Mouse (Mus musculus) hindbrain, embryonic 15.5 days (tissue): ENCODE data around the gene Cers4. TPM values are rescaled to one million over a fixed set of nuclear protein-coding genes. Genes with fewer than 3 reads are reported as not detected.
A peak's percentile ranks its signal among the peaks of the same experiment; 100 is the strongest.

Experiments
- ATAC-seq: fragments of 200-750 bp; cut with Nextera tagmentation; 2 replicates; pipeline ENCODE4 v1.8.0; 2017; ENCODE audit warnings: low read depth, moderate number of reproducible peaks, moderate TSS enrichment; ENCODE audit not compliant: low FRiP score
- H3K27ac ChIP-seq: fragments of 300-500 bp; sonication (generic); replicated peaks from 2 replicates; pipeline ENCODE4 v1.5.1; 2015; ENCODE audit warnings: mild to moderate bottlenecking, inconsistent platforms
- H3K27me3 ChIP-seq: fragments of 300-500 bp; sonication (generic); 2 replicates; pipeline ENCODE4 v1.6.1; 2015; ENCODE audit warnings: control low read depth, inconsistent platforms
- H3K36me3 ChIP-seq: fragments of 300-500 bp; sonication (generic); 2 replicates; pipeline ENCODE4 v1.6.1; 2015; ENCODE audit warnings: control low read depth, inconsistent platforms
- H3K4me1 ChIP-seq: fragments of 300-500 bp; sonication (generic); replicated peaks from 2 replicates; pipeline ENCODE4 v1.6.1; 2015; ENCODE audit warnings: control low read depth, inconsistent platforms
- H3K4me2 ChIP-seq: fragments of 300-500 bp; sonication (generic); 2 replicates; pipeline ENCODE4 v1.6.1; 2015; ENCODE audit warnings: moderate library complexity, mild to moderate bottlenecking, inconsistent platforms
- H3K4me3 ChIP-seq: fragments of 300-500 bp; sonication (generic); 2 replicates; pipeline ENCODE4 v1.5.1; 2015; ENCODE audit warnings: mild to moderate bottlenecking, inconsistent platforms
- H3K9ac ChIP-seq: fragments of 300-500 bp; sonication (generic); 2 replicates; pipeline ENCODE4 v1.6.1; 2015; ENCODE audit warnings: inconsistent platforms
- H3K9me3 ChIP-seq: fragments of 300-500 bp; sonication (generic); 2 replicates; pipeline ENCODE4 v1.6.1; 2016; ENCODE audit warnings: control low read depth, inconsistent platforms
- WGBS: fragments of 180-500 bp; shearing (Covaris S2); methylation state at CpG from one replicate; pipeline ENCODE4 v1.1.7; 2015; 5-methylcytosine and 5-hydroxymethylcytosine counted together
- polyA plus RNA-seq: library from polyadenylated mRNA; unstranded; fragments of >200 nt; fragmentation: Nextera tagmentation; extraction: Ambion mirVana; gene quantifications from 2 replicates; pipeline ENCODE4 v1.2.1, GENCODE M21; 2015

Cers4 gene
- 46.7 and 55.6 TPM in 2 replicates for polyA plus RNA-seq

- Histone ChIP-seq H3K4me3 (peak within 1 kb of the TSS; percentile 60), H3K9ac (peak within 1 kb of the TSS; percentile 67), H3K27me3 (no peaks in the 10 kb centered on the region), H3K27ac (peak within 1 kb of the TSS; percentile 85), H3K4me2 (peak within 1 kb of the TSS; percentile 83), H3K4me1 (peaks cover 36% of the 10 kb centered on the region), H3K9me3 (no peaks in the 10 kb centered on the region), H3K36me3 (no peaks in the 10 kb centered on the region)
- ATAC-seq, result peak; percentile 92
- under 1% methylated on average over 38 of the region's 39 CpGs for WGBS
Observed at GRCm38 (mm10) chr8:4492851-4493685, at the start of gene Cers4. Gene Cers4, plus strand, starts transcription at chr8:4493026.

DNA sequence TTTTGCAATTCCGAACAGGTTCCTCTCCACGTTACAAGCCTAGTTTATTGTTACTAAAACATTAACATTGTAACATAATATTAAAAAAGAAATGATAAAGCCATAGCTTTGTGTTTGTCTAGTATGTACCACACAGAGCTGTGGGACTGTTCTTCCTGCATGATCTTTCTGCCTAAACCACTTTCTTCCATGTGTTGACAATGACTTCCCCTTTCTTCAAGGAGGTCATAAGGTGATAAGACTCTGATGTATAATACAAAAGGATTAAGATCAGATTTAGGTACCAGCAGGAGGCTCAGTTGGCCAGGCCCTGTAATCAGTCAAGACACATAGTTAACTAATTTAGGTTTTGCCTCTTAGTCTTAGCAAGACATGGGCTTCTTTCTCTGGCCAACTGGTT, 34.7 kb upstream of the Cers4 start:
- Histone ChIP-seq H3K9ac (no peak overlapping the region), H3K36me3 (no peaks in the 10 kb centered on the region)
- WGBS, result 91% methylated on average over 2 of the region's 2 CpGs

GRCm38 (mm10) chr8:4463061-4463460, 29.8 kb upstream of the Cers4 start:
- H3K4me3 ChIP-seq, result no peak overlapping the region
- H3K36me3 ChIP-seq, result no peaks in the 10 kb centered on the region
- H3K27ac ChIP-seq, result no peak overlapping the region
- H3K27me3 ChIP-seq, result no peaks in the 10 kb centered on the region
- H3K4me1 ChIP-seq, result no peaks in the 10 kb centered on the region
- H3K9me3 ChIP-seq, result no peaks in the 10 kb centered on the region
- H3K9ac ChIP-seq, result no peak overlapping the region
- no peak overlapping the region for H3K4me2 ChIP-seq
- 95% methylated on average over 2 of the region's 2 CpGs for WGBS
- ATAC-seq, result no peak

More for the DNA sequence above, 34.7 kb upstream of the Cers4 start:
- H3K4me3 ChIP-seq, result no peak overlapping the region
- H3K27me3 ChIP-seq, result no peaks in the 10 kb centered on the region
- H3K9me3 ChIP-seq, result no peaks in the 10 kb centered on the region
- no peak overlapping the region for H3K27ac ChIP-seq
- H3K4me2 ChIP-seq, result no peak overlapping the region
- no peaks in the 10 kb centered on the region for H3K4me1 ChIP-seq
- no peak for ATAC-seq

DNA sequence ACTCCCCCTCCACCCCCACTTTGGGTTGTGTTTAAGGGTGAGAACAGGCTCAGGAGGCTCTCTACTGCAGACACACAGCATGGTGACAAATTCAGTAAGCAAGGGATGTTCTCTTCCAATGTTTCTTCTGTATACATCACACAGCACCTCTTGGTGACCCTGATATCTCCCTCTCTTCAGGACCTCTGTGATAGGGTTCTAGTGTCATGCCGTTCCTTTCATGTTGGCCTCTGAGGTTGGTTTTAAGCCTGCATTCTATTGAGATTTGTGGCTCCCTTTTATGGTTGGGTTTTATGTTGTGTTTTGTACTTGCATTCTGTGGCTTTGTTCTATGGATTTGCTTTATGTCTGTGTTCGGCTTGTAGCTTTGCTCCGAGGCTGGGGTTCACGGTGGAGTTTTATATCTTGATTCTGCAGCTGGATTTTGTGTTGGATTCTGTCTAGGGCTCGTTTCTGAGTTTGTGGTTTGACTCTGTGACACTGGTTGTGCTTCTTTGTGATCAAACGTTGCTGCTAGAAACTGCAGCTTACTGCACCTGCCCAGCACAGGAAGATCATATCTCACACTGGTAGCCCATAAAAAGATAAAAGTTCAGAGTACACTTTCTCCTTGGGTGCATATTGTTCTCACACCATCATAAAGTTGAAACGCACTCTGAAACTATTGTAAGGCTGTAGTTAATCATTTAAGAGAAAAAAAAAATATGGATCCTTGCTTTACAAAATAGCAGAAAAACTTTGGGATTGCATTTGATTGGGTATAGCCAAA, 18.2 kb upstream of the Cers4 start:
- no peaks in the 10 kb centered on the region for H3K4me1 ChIP-seq
- no peak overlapping the region for H3K4me3 ChIP-seq
- H3K9ac ChIP-seq, result no peak overlapping the region
- no peak overlapping the region for H3K27ac ChIP-seq
- H3K36me3 ChIP-seq, result no peaks in the 10 kb centered on the region
- no peak for ATAC-seq
- H3K27me3 ChIP-seq, result no peaks in the 10 kb centered on the region
- no peaks in the 10 kb centered on the region for H3K9me3 ChIP-seq
- WGBS, result 81% methylated on average over 7 of the region's 7 CpGs
- H3K4me2 ChIP-seq, result no peak overlapping the region

DNA sequence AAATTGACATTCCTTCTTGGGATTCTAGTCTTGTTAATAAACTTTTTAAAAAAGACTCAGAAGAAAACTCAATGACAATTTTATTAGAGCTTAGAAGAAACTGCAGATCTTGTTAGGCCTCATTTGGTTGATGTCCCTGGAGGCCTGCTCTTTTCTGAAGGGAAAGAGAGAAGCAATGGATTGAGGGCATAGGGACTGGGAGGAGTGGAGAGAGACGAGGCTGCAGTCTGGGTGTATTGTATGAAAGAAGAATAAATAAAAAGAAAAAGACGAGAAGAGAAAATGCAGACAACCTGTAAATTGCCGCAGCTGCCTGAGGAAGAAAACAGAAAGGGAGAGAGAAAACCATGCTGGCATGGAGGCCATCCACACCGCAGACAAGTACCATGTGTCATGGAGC, 11.7 kb upstream of the Cers4 start:
- no peaks in the 10 kb centered on the region for H3K36me3 ChIP-seq
- no peak for ATAC-seq
- WGBS, result 77% methylated on average over 4 of the region's 4 CpGs
- H3K9ac ChIP-seq, result no peak overlapping the region
- H3K4me3 ChIP-seq, result no peak overlapping the region
- H3K27ac ChIP-seq, result no peak overlapping the region
- no peaks in the 10 kb centered on the region for H3K9me3 ChIP-seq
- H3K27me3 ChIP-seq, result no peaks in the 10 kb centered on the region
- no peaks in the 10 kb centered on the region for H3K4me1 ChIP-seq
- H3K4me2 ChIP-seq, result no peak overlapping the region

DNA sequence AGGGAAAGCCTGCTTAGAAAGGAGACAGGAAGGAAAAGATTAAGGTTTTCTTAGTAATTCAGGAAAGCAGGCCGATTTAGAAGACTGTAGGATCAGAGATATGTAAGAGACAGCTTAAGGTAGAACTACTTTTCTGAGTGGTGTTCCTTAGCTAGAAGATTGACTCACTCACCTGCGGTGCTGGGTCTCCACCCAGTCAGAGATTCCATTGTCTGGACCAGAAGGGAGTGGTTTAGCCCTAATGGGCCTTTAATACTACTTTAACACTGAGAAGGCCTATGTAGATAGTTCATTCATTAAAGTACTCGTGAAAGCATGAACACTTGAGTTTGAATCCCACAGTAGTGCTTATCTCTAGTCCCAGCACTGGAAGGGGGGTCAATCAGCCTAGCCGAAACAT, 11.2 kb upstream of the Cers4 start:
- no peak for ATAC-seq
- Histone ChIP-seq H3K9ac (no peak overlapping the region), H3K27me3 (no peaks in the 10 kb centered on the region), H3K27ac (no peak overlapping the region), H3K36me3 (no peaks in the 10 kb centered on the region), H3K4me1 (no peaks in the 10 kb centered on the region), H3K4me3 (no peak overlapping the region), H3K4me2 (no peak overlapping the region), H3K9me3 (no peaks in the 10 kb centered on the region)
- WGBS, result 80% methylated on average over 4 of the region's 4 CpGs

- no peaks in the 10 kb centered on the region for H3K4me1 ChIP-seq
- H3K4me3 ChIP-seq, result no peak overlapping the region
- H3K27me3 ChIP-seq, result no peaks in the 10 kb centered on the region
- ATAC-seq, result no peak
- no peak overlapping the region for H3K9ac ChIP-seq
- no peak overlapping the region for H3K4me2 ChIP-seq
- no peaks in the 10 kb centered on the region for H3K9me3 ChIP-seq
- 71% methylated on average over 4 of the region's 4 CpGs for WGBS
- no peak overlapping the region for H3K27ac ChIP-seq
- H3K36me3 ChIP-seq, result no peaks in the 10 kb centered on the region
Observed at GRCm38 (mm10) chr8:4482501-4482900, 10.3 kb upstream of the Cers4 start.

DNA sequence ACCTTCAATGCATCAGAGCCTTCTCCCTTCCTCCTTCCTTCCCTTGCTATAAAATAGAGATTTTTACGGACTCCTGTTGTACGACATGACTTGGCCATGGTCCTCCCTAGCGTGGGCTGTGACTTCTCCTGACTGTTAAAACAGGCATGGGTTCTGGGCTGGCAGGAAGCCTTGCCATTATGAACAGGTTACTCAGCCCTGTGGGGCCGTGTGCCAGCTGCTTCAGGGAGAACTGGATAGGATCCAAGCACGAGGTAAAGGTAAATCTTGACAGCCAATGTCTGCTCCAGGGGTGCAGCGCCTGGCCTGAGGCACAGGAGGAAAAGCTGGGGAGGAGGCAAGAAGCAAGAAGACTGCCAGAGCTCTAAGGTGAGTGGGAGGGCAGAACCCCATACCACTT, 9.5 kb upstream of the Cers4 start:
- H3K36me3 ChIP-seq, result no peaks in the 10 kb centered on the region
- no peak overlapping the region for H3K4me2 ChIP-seq
- 74% methylated on average over 6 of the region's 6 CpGs for WGBS
- H3K4me1 ChIP-seq, result no peaks in the 10 kb centered on the region
- H3K9ac ChIP-seq, result no peak overlapping the region
- H3K27ac ChIP-seq, result no peak overlapping the region
- H3K27me3 ChIP-seq, result no peaks in the 10 kb centered on the region
- ATAC-seq, result no peak
- H3K4me3 ChIP-seq, result no peak overlapping the region
- H3K9me3 ChIP-seq, result no peaks in the 10 kb centered on the region

DNA sequence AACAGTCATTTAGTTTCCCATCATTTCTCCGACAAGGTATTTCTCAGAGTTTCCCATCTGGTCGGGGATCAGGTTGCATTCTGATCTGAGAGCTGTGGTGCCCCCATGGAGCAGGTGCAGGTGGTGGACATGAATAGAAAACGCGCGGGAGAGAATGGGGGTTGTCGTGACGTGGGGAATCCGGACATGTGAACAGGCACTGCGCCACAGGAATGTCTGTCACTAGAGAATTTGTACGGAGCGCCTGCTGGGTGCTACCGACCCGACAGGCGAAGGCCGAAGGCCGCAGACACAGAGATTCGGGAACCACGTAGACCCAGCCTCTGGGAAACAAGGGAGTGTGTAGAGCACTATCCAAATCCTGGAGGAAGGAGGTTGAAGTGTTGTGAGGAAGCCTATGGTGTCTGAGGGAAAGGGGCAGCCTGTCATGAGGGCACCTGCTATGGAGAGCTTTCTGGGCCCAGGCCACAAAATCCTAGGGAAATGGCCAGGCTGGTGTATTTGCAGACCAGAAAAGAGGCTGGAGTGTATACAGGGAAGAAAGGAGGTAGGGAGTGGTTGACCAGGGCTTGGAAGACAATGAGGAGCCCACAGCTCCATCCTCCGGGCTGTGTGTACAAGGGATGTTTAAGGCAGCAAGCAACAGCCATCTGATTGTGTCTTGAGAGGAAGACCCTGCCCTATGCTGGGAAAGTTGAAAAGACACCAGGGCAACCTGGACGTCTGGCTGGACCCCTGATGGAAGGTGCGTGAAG, 1.0 kb downstream of the Cers4 start:
- Histone ChIP-seq H3K27ac (peak overlapping the region; percentile 85), H3K9ac (peak overlapping the region; percentile 67), H3K27me3 (no peaks in the 10 kb centered on the region), H3K4me1 (peaks cover 36% of the 10 kb centered on the region), H3K36me3 (no peaks in the 10 kb centered on the region), H3K4me2 (peak overlapping the region; percentile 83), H3K9me3 (no peaks in the 10 kb centered on the region), H3K4me3 (peak overlapping the region; percentile 60)
- 9% methylated on average over 21 of the region's 21 CpGs for WGBS
- ATAC-seq, result peak; percentile 58

DNA sequence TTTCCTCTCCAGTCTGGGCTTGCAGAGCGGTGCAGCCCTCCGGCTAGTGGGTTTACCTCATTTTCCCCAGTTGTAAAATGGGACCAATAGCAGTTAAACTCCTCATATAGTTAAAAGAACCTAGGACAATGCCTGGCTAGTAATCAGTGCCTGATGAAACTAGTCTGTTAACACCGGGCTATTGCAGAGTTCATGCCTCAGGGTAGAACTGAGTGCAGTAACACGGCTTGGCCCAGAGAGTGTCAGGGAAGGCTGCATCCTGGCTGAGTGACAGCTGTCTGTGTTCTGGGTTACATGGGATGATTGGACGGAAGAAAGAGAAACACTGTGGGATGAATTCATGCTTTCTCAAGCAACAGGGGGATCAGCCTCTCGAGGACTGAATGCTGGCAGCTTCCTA, 3.1 kb downstream of the Cers4 start:
- Histone ChIP-seq H3K9ac (no peak overlapping the region), H3K36me3 (no peaks in the 10 kb centered on the region), H3K4me3 (no peak overlapping the region), H3K27ac (no peak overlapping the region), H3K9me3 (no peaks in the 10 kb centered on the region), H3K4me1 (peaks cover 36% of the 10 kb centered on the region), H3K4me2 (peak overlapping the region; percentile 83), H3K27me3 (no peaks in the 10 kb centered on the region)
- WGBS, result 73% methylated on average over 6 of the region's 6 CpGs
- no peak for ATAC-seq

- Histone ChIP-seq H3K27ac (no peak overlapping the region), H3K27me3 (no peaks in the 10 kb centered on the region), H3K9me3 (no peaks in the 10 kb centered on the region), H3K4me3 (no peak overlapping the region), H3K9ac (no peak overlapping the region), H3K4me1 (peaks cover 34% of the 10 kb centered on the region), H3K36me3 (no peaks in the 10 kb centered on the region), H3K4me2 (no peak overlapping the region)
- ATAC-seq, result no peak
- 90% methylated on average over 1 of the region's 1 CpGs for WGBS
Observed at GRCm38 (mm10) chr8:4497610-4498009, 4.8 kb downstream of the Cers4 start.

DNA sequence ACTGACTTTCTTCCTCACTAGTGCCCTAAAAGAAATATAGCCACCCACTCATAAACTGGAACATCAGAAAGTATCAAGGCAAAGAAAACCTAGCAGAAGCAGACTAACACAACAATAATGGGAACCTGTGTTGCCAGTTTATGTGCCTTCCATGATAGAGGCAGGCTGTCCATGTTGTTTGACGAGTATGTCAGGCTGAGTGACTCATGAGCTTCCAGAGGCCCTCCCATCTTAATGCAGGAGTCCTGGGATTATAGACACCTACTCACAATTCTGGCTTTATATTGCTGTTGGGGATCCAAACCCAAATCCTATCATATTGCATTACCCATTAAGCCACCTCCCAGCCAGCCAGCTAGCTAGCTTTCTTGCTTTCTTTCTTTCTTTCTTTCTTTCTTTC, 12.5 kb downstream of the Cers4 start:
- Histone ChIP-seq H3K4me2 (no peak overlapping the region), H3K4me3 (no peak overlapping the region), H3K27me3 (no peaks in the 10 kb centered on the region), H3K9me3 (no peaks in the 10 kb centered on the region), H3K4me1 (no peaks in the 10 kb centered on the region), H3K27ac (no peak overlapping the region), H3K36me3 (no peaks in the 10 kb centered on the region; the same call in 1 of the 2 replicates), H3K9ac (no peak overlapping the region)
- ATAC-seq, result no peak
- WGBS, result 80% methylated on average over 1 of the region's 1 CpGs
